Mouse (Mus musculus) right cerebral cortex, postnatal 14 days (tissue): ENCODE measurements around the gene Rsg1.

Source experiments
- DNase-seq: peaks from one replicate; pipeline ENCODE4 v3.0.0; 2022

Gene Rsg1

DNA sequence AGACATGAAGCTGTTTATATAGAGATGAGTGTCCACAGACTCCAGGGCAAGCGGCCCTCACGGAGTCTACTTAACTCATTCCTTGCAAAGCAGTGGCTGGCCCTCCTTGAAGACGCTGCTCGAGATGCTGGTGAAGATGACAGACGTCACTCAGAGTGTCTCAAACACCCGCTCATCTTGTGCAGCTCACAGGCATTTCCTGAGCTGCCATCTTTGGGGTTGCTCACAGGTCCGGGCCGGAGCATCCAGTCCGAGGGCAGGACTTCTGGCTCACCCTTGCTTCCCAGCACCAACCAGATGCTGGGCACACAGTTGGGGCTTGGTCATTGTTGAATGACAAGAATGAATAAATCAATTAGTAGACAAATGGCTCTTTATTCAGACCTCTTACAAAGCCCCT, 864 bp upstream of the Rsg1 start:
- DNase-seq, result no peak

DNA sequence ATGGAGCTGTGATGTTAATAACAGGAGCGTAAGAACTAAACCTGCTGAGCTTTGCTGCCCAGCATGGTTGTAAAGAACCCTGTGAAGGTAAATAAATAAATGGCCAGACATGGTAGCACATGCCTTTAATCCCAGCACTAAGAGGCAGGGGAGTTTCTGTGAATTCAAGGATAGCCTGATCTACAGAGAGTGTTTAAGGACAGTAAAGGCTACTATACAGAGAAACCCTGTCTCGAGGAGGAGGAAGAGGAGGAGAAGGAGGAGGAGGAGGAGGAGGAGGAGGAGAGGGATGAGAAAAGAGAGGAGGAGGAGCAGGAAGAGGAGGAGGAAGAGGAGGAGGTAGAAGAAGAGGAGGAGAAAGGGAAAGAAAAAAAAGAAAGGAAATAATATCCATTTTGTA, 414 bp upstream of the Rsg1 start:
- no peak for DNase-seq

DNA sequence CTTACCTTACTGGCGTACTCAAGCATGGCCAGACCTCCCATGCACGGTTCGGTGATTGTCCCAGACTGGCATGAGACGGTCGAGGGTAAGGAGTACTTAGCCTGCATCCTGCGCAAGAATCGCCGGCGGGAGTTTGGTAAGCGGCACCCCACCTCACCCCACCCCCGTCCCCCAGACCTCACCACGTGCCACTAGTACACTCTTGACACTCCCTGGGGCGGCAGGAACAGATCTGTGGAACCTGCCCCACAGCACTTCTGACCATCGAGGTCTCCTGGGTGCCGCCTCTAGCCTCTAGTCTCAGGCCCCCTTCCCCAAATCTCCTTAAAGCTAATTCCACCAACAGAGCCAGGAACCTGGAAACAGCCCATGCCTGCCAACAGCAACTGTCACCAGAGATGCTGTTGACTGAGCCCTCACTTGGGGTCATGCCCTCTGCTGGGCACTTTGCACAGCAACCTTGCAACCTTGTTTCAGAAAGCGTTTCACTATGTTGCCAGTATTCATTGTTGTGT, 638 bp downstream of the Rsg1 start:
- DNase-seq, result no peak

DNA sequence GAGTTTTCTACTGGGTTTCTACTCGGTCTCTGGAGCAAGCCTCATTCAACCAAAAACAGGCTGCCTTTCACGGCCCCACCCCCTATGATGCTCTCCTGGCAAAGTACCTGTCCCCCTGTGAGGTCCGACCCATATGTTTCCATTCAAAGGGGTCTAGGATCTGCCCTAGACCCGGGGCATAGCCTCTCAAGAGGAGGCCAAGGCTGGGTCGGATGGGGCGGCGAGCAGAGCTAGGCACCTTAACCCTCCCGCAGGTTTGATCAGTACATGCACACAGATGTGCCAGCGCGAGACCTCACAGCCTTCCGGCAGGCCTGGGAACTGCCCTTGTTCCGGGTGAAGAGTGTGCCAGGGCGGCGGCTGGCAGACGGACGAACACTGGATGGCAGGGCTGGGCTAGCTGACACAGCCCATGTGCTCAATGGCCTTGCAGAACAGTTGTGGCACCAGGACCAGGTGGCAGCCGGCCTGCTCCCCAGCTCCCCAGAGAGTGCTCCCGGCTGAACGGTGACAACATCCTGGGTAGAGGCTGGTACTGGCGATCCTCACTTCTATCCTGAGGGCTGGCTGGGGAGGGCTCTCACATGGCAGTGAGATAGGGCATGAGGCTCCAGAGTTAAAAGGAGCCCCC, 5.9 kb downstream of the Rsg1 start:
- no peak for DNase-seq

DNA sequence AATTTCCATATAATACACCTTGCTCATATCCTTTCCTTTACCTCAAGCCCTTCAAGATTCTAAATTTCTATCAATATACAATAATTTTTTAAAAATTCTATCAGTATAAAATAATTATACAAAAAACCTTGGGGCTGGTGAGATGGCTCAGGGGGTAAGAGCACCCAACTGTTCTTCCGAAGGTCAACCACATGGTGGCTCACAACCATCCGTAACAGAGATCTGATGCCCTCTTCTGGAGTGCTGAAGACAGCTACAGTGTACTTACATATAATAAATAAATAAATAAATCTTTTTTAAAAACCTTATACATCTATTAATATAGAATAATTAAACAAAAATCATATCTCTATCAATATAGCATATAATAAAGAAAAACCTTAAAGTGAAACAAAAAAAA, 8.1 kb downstream of the Rsg1 start:
- DNase-seq, result no peak

DNA sequence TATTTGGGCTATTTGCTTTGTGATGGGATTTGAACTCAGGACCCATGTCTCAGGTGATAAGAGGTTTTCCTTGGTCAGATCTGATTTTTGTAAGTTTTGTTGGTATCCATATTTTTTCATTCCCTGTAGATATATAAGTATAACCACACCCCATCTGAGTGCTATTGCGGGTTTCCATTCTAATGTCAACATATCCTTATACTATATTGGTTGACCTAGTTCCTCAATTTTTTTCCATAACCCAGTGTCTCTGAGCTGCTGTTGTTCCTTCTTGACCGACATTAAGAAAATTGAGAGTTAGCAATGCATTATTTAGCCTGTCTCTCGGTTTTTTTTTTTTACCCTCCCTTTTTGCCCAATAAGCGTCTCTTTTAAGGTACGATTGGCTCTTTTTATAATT, 9.0 kb downstream of the Rsg1 start:
- DNase-seq, result no peak

DNA sequence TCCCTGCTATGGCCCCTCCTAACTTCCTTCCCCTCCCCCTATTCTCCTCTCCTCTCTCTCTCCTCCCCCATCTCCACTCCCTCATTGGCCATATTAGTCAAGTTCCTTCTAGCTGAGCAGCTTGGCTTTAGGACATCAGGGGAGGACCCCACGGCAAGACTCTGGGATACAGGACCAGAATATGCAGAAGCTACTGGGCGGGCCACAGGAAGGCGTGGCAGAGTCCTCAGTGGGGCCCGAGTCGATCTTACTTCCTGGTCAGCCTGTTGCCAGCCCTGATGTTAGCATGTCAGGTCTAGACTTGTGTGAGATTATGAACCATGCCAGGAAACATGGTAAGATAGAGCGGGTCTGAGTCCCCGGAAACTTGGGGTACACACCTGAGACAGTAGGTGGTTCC, 14.9 kb downstream of the Rsg1 start:
- no peak for DNase-seq

DNA sequence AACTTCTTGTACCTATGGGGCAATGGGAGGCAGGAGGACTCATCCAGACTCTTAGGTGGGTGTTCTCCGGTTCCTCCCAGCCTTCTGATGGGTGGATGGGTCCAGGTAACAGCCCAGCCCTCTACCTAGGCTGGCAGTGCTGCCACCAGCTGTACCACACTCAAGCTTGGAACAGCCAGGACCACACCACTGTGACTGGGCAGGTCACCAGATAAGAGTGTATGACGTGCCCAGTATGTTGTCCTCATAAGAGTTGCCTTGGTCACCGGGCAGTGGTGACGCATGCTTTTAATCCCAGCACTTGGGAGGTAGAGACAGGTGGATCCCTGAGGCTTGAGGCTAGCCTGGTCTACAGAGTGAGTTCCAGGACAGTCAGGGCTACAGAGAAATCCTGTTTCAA, 19.4 kb downstream of the Rsg1 start:
- no peak for DNase-seq

DNA sequence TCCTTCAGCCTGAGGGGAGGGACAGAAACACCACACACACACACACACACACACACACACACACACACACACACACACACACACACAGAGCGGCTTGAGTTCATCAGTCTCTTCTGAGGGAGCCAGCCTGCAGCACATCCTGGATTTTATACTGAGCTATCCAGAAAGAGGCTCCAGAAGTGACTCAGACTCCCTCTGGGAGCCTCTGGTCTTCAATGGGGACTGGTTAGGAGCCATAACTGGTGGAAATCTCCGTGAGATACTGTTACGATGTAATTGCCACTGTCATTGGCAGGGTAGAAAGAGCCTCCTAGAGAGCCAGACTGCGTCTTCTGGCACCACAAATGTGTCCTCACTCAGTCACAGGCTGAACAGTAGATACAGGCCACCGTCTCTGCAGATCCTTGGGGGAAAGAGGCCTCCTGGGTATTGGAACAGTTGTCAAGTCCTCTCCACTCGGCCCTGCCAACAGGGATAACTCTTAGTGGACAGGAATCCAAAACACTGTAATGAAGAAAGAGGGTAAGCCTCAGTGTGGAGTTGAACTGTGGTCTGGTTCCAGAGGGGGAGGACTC, 21.9 kb downstream of the Rsg1 start:
- no peak for DNase-seq

DNA sequence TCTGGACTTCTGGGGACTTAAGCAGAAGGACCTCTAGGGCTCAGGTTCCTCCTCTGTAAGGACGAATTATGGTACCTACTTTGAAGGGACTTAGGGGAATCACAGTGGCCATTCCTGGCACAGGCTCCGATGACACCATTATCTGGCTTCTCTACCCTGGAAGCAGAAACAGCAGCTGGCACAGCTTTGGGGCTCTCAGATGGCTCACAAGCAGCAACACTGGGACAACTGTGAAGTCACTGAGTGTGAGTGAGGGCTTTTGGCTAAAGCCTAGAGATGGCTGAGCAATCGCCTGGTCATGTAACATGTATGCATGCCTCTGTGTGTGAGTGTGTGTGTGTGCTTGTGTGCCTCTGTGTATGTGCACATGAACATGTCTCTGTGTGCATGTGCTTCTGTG, 23.1 kb downstream of the Rsg1 start:
- no peak for DNase-seq

DNA sequence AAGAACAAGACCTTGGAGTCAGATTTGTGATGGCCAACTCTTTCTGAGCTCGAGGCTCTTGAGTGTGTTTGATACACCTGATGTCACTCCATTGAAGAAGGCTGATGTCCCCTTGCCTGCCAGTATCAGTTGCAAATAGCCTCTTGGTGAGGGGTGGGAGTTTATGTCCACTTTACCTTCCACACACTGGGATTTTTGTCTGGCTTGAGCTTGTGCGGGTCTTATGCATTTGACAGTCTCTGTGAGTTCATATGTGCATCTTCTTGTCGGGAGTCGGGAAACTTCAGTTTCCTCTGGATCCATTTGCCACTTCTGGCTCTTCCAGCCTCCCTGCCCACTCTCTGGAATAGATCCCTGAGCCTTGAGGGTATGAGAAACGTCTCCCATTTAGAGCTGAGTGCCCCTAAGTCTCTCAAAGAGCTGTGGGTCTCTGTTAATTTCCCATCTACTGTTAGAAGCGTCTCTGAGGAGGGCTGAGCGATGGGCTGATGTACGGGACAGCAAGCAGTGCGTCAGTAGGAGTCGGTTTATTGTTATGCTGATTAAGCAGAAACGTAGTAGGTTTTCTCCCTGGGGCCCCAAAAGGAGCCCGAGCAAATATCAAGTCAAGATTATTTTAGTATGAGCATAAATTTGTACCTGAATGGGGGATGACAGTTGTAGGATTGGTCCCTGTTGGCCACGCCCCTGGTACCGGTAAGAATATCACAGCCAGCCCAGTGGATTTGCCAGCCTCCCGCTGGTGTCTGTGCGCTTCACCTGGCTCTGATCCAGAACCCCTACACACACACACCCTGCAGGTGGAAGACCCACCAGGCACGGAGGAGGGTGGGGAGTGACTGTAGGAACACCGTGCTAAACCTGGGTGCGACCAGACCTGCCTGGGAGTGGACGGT, 25.0 kb downstream of the Rsg1 start:
- DNase-seq, result no peak

DNA sequence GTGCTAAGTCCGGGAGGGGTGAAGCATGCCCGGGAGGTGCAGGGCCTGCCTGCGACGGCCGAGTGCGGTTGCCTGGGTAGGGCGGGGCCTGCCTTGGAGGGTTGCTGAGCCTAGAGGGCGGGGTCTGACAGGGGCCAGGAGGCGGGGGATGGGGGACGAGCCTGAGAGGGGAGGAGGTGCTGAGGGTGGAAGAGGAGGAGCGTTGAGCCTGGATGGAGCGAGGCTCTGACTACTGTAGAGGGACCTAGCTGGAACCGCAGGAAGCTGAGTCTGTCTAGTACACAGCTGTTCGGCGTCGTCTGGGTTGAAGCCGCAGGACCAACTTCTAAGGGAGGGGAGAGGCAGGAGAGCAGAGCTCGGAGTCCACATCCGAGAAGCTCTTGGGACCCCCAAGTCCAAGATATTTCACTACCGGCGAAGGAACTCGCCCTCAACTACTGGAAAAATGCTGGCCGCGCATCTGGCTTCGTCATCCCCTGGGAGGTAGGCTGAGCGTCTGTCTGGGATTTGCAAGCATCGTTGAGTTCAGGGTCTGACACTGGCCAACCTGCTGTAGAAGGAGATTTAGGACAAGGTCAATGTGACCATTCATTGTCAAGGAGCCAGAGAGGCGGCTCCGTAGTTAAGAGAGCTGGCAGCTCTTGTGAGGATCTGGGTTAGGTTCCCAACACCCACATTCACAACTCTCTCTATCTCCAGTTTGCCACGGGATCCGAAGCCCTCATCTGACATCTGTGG, 25.8 kb downstream of the Rsg1 start, which contains the start of gene Arhgef19:
Gene Arhgef19 (plus strand): TSS at position 112 of the 738 bp plus-strand sequence.
- peak; percentile 45 for DNase-seq

DNA sequence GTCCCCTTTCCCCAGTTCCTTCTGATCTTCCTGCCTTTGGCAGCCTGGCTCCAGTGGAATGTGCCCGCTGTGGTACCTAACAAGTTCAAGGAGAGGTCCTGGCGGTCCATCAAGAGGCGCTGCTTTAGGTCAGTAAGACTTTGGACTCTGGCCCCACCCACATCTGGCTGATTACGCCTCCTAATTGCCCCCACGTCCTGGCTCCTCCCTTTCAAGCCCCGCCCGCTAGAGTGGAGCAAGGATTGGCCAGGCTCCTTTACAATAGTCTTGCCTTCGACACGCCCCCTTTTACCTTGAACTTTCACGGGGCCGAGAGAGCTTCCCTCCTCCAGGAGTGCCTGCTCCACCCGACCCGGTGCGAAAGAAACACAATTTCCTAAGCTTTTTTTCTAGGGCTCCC, 26.9 kb downstream of the Rsg1 start:
- no peak for DNase-seq

DNA sequence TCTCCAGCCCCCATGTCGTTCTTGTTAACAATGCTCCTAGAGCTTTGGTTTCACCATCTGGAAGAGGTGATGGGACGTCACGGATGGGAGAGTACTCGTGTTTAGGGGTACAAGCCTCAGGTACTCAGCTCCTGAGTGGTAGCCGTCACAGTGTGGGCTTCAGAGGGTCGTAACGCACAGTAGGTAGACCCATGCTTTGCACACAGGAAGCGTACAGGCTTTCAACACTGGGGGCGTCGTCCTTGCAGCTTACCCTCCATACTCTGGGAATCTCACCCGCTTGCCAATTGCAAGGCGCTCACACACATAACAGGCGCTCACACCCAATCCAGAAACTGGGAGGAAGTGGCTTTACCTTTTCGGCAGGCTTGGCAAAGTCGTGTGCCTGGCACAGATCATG, 28.1 kb downstream of the Rsg1 start:
- no peak for DNase-seq

DNA sequence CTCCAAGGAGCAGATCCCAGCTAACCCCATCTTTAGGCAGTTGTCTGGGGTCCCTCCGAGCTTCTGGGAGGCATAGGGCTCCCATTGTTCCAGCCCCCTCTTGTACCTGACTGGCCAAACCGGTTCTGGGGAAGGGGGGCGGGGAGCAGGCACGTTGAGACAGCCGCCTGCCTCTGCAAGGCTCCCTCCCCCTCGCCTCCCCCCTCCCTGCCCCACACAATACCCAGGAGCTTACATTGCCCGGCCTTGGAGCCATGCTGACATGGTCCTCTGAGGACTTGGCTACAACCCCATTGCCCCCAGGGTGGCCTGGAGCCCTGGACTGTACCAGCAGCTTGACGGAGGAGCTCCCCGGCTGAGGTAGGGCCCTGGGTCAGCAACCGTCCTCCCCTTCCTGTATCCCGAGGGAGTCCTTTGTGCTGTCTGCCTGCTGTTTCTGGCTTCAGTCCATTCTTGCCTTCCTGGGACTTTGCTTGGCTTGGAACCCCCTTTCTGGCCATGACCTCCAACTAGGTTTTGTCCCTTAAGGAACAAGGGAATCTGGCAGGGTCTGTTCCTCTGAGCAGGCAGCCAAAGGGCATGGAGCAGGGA, 29.0 kb downstream of the Rsg1 start:
- no peak for DNase-seq

DNA sequence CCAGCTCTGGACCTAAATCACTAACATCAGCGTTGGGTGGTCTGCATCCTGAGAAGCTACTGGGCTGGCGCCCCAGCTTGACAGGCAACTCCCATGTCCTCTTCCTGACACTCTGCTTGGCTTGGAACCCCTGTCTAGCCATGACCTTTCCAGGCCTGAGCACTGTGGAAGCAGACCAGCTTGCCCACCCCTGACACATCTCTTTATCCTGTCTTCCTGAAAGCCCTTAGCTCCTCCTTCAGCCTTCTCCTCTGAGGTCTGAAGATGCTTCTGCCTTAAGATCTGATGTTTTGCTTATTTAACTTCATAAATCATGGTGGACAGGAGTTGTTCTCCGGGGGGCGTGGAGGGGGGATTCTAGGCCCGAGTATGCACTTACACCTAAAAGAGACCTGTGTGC, 29.9 kb downstream of the Rsg1 start:
- no peak for DNase-seq

DNA sequence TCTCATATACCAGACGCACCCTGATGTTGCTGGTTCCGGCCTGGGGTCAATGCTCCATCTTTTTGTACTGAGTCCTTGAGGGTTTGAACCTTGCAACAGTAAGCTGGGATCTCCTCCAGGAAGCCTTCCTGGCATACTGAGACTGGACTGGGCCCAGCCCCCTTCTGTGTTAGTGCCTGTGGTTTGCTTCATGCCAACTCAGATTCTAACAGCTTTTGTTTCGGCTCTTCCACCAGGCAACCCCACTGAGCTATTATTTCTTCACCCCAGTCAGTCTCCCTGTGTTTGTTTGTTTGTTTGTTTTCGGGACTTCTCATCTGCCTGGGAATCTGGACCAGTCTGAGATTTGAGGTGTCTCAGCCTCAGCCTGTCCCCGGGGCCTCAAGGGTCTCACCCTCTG, 30.6 kb downstream of the Rsg1 start:
- no peak for DNase-seq

DNA sequence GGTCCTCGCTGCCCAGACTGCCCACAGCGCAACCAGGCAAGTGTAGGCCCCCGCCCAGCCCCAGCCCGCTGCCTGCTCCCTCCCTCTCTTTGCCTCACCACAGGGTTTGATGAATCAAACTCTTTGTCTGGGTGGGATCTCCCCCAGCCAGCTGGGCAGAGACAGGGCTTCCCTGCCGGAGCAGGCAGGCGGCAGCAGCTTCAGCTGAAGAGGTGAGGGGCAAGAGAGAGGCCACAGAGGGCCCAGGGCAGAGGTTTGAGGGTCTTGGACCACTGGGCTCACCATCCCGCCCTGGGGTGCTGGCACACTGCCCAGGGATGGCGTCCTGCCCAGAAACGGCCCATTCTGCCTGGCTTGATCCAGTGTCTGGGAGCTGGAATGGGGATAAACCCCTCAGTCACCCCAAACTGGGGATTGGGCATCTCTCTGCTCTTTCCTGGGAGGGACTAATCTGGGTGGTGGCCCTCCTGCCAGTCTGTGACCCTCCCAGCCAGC, 31.2 kb downstream of the Rsg1 start:
- peak; percentile 71 for DNase-seq

DNA sequence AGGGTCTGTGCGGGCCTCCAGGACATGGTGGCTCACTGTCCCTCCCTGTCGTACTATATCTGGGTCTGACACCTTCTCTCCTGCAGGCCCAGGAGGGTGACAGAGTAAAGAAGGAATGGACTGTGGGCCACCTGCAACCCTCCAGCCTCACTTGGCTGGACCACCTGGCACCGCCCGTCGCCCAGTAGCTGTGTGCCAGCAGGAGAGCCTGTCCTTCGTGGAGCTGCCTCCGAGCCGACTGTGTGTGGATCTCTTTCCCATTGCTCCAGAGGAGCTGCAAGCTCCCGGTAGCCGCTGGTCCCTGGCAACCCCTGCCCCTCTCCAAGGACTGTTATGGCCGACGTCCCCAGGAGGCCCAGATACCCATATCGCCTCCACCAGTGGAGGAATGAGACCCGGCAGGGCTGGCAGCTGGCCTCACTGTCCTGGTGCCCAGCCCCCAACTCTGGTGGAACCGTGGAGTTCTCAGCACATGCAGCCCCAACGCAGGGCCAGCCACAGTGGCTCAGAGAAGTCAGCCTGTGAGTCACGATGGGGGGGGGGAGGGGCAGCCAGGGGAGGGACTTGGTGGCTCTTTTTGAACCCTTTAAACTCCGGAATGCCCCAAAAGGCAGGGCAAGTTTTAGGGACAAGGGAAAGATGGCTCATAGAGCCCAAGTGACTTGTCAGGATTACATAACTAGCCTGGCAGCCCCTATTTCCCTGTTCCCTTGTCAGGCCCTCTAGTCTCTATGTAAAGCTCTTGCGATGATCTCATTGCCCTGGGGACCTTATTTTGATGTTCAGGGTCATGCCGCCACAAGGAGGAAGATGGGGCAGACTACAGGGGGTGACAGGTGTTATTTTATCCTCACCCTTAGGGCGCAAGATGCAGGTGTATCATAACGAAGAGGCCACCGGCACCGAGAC, 32.6 kb downstream of the Rsg1 start:
- no peak for DNase-seq

DNA sequence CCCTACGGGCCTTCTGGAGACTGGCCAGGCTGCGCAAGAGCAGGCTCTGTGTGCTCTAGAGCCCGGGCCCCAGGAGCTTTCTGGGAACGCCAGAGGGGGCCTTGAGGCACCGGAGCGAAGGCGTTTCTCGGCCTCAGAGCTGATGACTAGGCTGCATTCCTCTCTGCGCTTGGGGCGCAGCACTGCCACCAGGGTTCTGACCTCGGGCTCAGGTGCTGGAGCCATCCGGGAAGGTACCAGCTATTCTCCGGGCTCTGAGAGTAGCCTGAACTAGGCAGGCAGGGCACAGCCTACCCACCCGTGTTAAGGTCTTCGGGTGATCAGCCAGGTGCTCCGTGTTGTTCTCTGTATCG, 33.2 kb downstream of the Rsg1 start:
- DNase-seq, result no peak

DNA sequence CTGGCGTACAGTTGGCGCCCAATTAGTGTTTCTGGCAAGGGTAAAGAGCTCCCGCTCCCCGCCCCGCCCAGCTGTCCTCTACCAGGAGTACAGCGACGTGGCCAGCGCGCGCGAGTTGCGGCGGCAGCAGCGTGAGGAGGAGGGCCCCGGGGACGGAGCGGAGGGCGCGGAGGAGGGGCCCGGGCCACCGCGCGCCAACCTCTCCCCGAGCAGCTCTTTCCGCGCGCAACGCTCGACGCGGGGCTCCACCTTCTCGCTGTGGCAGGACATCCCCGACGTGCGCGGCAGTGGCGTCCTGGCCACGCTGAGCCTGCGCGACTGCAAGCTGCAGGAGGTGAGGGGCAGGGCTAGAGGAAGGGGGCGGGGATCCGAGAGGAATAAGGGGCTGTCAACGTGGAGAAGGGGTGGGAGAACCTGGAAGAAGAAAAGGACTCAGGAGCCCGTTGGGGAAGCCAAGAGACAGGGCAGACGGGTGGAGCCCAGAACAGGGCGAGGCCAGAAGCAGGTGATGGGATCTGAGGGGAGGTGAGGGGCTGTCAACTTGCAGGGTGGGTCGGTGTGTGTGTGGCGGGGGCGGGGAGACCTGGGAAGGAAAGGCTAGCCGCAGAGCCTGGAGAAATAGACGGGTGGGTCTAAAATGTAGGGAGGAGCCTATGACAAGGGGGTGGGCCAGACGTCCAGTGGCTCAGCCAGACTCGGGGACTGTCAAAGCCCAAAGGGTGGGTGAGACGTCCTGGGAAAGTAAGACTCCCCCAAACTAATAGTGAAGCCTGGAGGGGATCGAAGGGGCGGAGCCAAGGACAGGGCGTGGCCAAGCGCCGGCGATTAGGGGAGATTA, 34.2 kb downstream of the Rsg1 start:
- no peak for DNase-seq
